Mouse (Mus musculus) right cerebral cortex, adult 2 months (tissue): ENCODE results near the gene Cox7c.
A peak's percentile ranks its signal among the peaks of the same experiment; 100 is the strongest.
"Not testable (repeated sequence)": the region's sequence is repeated elsewhere in the genome, so short reads cannot be mapped to it uniquely, and the experiment has no call there.

Experiments
- DNase-seq, 2 experiments: peaks; one replicate each; pipeline ENCODE4 v3.0.0; 2021 to 2022; ENCODE audit warnings: low spot score in 2 of 2

The Cox7c gene

DNA sequence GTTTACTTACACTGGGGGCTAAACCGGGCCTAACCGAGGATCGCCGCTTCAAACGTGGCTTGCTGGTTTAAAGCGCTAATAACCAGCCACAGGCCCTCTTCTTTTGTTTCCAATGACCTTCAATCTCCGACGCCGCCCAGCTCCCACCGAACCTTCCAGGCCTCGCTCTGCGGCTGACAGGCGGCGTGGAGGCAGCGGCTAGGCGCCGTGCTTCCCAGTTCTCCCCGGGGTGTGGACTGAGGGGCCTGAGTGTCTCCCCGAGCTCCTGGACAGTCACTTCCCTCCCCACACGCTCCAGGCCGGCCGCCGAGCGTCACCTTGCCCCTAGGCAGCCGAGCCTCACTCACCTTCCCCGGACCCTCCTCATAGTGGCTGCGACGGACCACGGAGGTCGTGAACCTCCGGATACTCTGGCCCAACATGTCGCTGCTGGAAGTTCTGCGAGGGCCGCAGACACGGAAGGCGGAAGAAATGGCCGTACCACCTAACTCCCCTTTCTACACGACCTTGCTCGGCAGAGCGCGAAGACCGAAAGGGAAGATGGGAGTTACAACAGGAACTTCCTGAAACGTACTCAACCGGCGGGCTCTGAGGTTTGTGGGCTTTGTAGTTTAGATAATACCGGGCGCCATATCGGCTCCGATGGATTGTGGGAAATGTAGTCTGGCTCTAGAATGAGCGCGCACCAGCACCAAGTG lies at the start of gene Cox7c:
Cox7c (minus strand) TSS at position 651 of the 698 bp plus-strand sequence.
- peak; percentile 91 to 92 for DNase-seq

DNA sequence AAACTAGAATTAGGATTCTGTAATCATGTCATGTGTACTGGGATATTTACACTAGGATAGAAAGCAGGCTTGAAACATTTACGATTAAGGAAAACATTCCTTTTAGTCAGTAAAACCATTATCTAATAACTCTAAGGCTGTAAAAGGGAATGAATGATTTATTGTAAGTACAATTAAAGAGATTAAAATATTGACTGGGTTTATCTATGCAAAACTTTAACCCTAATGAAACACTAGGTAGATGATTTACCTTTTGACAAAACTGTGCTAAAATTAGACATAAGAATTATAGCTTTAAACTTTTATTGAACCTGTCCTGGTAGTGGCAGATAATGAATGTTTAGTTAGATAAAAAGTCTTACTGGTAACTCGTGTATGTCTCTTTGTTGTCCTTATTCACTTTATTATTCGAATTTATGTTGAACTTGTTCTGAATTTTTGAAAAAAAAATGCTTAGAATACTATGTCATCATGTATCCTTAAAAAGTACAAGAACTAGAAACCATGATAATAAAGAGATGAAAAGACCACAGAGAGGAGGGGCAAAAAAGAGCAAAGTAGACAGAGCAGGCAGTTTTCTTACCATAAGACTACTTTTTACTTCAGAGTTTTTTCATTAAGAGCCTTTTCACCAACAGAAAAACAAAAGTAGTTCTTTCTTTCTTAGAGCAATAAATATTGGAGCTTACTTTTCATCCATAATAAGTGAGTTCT lies 21.5 kb upstream of the Cox7c start:
- no peak for DNase-seq

DNA sequence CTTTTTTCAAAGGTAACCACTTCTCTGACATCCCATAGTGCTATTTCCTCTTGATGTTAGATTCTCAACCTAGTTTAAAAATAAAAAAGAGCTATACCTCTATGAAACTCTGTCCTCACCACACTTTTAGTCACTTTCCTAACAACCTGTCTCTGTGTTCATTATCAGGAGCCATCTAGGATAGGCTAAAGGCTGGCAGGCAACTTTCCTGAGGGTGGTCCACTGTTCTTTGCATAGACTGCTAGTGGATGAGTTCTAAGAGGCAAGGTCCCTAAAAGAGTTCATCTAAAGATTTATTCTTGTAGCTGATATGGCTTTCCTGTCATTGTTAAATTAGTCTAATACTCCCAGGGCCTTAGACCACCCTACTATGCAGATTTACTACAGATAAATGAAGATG lies 20.8 kb upstream of the Cox7c start:
- no peak for DNase-seq

DNA sequence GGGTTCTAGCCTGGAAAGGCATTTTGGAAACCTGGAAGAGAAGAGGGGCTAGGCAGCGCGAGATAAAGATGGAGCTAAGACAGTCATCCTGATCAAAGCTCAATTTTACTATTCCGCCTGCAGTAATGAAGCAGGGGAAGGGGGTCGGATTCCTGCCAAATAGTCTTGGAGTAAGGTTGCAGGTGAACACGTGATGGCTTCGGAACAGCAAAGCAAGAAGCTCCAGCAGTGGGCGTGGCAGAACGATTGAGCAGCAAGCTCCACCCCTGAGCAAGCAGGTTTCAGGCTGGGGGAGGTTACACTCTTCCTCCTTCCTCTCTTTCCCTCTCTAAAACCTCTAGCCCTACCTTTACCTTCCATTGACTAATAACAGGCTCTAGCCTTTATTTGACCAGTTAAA lies 7.4 kb upstream of the Cox7c start:
- DNase-seq = not testable (repeated sequence)

DNA sequence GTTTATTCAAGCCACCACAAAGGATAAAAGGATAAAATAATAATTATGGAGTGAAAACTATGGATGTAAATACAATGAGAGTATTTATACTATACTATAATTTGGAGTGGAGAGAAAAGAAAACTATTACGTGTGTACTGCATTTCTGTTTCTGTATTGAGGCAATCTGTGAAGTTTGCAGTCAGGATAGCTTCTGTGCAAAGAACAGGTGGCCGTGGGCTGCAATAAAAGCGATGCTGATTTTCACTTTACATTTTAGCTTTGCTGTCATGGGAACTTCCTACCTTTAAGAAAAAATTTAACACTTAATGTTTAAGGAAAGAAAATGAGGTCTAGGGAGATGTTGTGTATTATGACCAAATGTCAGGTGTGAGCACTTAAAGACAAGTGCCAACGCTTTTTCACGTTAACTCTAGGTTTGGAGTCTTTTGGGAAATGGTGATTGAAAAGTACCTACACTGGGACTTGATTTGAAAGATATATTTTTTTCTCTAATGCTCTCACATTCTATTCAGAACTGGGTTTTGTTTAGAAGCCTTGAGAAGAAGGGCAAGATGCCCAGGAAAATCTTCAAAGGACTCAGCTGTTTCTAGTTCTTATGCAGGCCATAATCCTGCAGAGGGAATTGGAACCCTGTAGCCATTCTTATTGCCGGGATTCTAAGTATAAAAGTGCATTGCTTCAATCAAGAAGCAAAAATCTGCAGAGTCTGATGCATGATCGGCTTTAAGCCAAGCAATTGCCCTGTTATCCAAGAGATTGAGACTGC lies 41.6 kb downstream of the Cox7c start:
- peak; percentile 23 to 37 for DNase-seq
